Mouse (Mus musculus): ENCODE data around the gene Scube3.

Gene Scube3

DNA sequence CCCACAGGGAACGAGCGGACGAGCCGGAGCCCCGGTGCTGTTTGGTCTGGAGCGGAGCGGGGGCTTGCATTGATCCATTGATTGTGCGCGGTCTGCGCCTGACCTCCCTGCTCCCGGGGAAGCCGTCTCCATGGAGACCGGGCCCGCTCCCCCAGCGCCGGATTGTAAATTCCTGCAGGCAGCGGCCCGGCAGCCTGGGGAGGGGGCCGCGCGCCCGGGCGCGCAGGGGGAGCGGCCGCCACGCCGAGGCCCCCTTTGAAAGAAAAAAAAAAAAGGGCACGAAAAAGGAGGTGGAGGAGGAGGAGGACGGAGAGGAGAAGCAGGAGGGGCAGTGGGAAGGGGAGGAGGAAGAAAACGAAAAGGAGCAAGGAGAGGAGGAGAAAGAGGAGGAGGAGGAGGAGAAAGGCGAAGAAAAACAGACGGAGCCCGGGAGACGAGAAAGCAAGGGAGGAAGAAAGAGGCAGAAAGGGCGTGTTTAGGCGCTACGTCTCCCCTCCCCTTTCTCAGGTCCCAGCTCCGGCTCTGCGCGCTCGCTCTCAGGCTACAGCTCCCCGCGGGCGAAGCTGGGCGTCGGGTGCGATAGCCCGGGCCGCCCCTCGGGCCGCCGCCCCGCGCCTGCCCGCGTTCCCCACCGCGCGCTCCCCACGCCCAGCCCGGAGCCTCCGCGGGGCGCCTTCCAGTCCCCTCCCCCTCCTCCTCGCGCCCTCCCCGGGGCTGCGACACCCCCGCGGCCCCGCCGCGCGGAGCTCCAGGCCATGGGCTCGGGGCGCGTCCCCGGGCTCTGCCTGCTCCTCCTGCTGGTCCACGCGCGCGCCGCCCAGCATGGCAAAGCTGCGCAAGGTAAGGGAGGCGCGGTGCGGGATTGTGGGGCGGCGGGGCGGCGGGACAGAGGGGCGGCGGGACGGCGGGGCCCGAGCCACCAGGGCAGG lies at the start of gene Scube3:
Gene Scube3, plus strand, starts transcription at position 371 of the 929 bp plus-strand sequence.
- no peak; the same call in 1 of the 2 replicates for ATAC-seq (ENCODE audit: insufficient number of reproducible peaks, low FRiP score, low TSS enrichment)

GRCm38 (mm10) chr17:28092297-28092696 lies 49.6 kb upstream of the Scube3 start:
- ATAC-seq (ENCODE audit: insufficient number of reproducible peaks, low FRiP score, low TSS enrichment): no peak

DNA sequence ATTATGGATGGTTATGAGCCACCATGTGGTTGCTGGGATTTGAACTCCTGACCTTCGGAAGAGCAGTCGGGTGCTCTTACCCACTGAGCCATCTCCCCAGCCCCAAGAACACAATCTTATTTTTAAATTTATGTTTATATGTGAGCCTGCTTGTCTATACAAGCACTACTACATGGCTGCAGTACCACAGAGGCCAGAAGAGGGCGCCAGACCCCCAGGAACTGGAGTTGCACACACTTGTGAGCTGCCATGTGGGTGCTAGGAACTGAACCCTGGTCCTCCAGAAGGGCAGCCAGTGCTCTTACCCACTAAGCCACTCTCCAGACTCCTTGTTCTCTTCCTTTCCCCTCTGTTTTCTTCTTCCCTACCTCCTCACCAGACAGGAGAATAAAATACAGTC lies 48.1 kb upstream of the Scube3 start:
- ATAC-seq (ENCODE audit: insufficient number of reproducible peaks, low FRiP score, low TSS enrichment): no peak

DNA sequence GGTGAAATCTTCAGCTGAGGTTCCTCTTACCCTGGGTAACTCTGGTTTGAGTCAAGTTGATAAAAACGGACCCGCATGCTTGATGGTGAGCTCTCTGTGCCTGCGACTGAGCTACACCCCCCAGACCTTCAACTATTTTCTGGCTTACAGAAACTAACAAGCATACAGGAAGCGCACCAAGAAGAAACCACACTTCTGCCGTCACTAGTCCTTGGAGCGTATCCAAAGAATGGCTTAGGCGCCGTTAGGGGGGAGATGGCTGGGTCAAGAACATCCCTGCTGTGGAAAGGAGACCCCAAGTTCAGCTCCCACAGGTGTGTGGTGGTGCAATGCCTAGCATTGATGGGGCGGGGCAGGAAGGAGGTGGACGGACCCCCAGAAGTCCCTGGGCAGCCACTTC lies 45.5 kb upstream of the Scube3 start:
- no peak for ATAC-seq (ENCODE audit: insufficient number of reproducible peaks, low FRiP score, low TSS enrichment)

DNA sequence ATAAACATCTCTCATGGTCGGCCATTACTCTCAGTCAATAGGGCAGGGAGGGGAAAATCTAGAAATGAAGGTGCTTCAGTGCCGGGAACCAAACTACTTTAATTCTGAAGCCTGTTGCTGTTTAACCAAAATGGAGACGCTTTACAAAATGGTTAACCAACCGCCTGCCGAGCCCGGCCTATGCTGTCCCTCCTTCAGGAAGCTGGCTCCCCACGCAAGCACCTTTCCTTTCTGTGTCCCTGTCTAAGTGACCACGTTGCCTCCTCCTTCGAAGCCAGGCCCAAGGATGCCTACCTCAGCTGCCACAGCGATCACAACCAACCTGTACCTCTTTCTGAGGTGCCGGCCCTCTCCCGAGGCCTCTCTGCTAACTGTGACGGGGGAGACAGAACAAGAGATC lies 44.6 kb upstream of the Scube3 start:
- ATAC-seq (ENCODE audit: insufficient number of reproducible peaks, low FRiP score, low TSS enrichment): no peak

DNA sequence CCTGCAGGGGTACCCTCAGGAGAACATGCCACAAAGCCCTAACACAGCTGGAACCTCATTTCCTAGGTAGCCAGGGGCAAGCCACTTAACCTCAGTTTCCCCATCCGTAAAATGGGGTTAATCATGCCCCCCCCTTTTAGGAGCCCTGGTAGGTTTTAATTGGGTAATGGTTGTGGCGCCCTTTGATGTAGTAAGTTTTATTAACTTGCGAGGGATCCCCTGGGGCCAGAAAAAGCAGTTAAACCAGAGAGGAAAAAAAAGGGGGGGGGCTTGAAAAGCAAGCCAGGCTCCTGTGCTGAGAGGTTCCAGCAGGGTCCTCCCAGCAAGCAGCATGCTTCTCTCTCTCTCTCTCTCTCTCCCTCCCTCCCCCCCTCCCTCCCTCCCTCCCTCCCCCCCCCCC lies 42.9 kb upstream of the Scube3 start:
- ATAC-seq (ENCODE audit: insufficient number of reproducible peaks, low FRiP score, low TSS enrichment): no peak

GRCm38 (mm10) chr17:28100669-28101068 lies 41.3 kb upstream of the Scube3 start:
- no peak for ATAC-seq (ENCODE audit: insufficient number of reproducible peaks, low FRiP score, low TSS enrichment)

DNA sequence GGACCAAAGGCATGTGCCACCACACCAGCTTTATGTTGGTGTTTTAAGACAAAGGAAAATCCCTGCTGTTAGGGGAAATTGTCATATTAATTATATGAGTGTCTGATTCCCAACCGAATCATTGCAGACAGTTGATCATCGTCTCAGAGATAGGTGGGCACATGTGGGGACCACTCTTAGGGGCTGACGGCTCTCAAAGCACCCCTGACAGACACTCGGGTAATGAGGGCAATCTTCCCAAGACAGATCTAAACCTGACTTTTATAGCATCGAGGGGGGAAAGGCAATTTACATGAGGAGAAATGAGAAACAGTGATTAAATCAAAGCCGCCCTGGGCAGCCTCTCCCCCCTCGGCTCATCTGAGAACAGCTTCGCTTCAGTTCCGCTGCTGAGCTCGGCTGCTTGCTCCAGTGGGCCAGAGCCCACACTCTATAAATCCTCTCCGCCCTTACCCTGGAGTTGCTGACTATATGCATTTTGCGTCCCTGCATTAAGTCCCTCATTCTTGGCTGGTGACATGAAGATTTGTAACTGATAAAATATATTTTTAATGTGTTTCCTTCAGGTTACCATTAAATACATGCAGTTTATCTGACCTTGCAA lies 40.6 kb upstream of the Scube3 start:
- no peak for ATAC-seq (ENCODE audit: insufficient number of reproducible peaks, low FRiP score, low TSS enrichment)

DNA sequence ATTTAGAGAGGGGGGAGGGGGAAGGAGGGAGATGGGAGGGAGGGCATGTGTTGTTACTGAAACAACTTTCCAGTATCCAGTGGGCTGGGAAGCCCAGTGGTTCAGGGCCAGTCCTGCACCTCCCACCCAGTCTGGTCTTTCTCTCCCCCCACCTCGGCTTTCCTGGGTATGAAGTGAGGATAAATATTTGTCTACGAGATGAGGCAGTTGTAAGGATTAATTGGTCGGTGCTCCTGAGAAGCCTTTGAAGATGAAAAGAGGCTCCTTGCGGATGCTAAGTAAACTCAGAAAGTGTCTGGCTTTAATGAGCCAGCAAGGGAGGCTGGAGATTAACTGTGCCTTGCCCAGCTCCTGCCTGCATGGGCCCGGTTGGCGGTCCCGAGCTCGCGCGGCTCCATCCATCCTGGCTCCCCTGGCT lies 40.0 kb upstream of the Scube3 start:
- no peak for ATAC-seq (ENCODE audit: insufficient number of reproducible peaks, low FRiP score, low TSS enrichment)

DNA sequence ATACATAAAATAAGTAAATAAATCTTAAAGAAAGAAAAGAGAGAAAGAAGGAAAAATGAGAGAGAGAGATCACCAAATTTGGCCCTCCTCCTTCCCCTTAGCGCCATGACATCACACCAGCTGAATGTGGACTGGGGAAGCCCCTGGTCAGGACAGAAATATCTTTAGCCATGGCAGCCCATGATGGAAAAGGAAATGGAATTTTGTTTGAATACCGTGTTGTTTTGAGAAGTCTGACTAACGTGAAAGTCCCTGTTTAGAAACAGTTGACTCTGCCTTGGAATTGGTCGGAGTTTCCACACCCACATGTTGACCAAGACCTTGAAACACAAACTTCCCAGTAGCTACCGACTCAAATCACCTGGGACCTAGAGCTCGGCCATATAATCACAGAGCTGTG lies 37.5 kb upstream of the Scube3 start:
- ATAC-seq (ENCODE audit: insufficient number of reproducible peaks, low FRiP score, low TSS enrichment): no peak

DNA sequence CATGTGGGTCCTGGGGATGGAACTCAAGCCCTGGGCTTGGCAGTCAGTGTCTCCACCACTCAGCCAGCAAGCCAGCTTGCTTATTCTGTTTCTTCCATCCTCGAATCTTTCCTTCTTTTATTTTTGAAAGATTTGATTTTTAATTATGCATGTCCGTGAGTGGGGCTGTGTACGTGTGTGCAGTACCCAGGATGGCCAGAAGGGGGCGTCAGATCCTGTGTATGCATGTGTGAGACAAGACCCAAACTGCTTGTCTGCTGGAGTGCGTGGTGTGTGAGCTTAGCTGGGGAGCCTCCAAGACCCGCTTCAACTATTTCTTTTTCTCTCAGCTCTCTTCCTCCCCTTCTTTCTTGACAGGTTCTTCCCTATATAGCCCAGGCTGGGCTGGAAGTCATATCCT lies 35.6 kb upstream of the Scube3 start:
- no peak for ATAC-seq (ENCODE audit: insufficient number of reproducible peaks, low FRiP score, low TSS enrichment)

GRCm38 (mm10) chr17:28107275-28107674 lies 34.7 kb upstream of the Scube3 start:
- no peak for ATAC-seq (ENCODE audit: insufficient number of reproducible peaks, low FRiP score, low TSS enrichment)

- no peak for ATAC-seq (ENCODE audit: insufficient number of reproducible peaks, low FRiP score, low TSS enrichment)
Observed at GRCm38 (mm10) chr17:28112266-28112665, 29.7 kb upstream of the Scube3 start.

DNA sequence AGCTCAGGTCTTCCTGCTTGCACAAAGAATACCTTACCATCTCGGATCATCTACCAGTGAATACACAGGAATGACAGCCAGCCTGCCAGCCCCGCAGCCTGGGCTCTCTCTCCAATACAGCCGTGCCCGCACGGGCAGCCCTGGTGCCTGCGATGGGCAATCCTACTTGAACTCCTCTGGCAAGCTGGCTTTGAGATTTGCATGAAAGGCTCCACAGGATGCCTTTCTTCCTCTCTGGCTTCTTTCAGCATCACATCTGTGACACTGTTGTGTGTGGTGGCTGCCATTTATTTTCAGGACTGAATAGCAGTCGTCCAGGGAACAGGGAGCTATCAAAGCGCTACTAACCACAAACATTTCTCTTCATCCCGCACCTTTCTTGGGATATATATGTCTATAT lies 25.6 kb upstream of the Scube3 start:
- ATAC-seq (ENCODE audit: insufficient number of reproducible peaks, low FRiP score, low TSS enrichment): no peak

DNA sequence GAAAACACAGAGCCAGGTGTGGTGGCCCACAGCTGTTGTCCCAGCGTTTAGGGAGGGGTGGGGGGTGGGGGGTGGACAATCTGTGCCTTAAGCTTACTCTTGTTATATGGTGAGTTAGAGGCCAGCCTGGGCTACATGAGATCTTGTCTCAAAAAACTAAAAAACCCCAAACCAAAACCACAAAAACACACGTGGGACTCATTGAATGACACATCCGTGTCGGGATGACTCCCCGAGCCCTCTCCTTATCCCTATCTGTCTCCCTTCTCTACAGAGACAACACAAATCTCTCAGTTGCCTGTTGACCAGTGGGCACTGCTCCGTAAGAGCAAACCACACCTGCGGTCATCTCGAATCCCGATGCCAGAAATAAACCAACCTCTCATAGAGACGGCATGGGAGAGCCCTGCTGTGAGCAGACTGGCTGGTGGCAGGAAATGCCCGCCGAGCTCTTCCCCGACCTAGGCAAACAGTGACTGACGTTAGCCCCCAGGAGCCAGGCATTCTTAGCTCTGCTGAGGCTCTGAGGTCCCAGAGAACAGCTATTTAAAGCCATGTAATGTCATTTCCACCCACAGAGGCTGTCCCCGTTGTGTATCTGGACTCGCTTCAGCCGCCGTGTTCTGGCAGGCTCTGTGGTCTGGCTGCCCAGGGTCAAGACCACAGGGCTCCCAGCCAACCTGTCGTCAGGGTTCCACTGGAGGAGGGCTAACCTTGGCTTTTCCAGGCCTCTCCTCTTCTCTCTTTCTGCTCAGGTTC lies 24.3 kb upstream of the Scube3 start:
- ATAC-seq (ENCODE audit: insufficient number of reproducible peaks, low FRiP score, low TSS enrichment): no peak; the same call in 1 of the 2 replicates

GRCm38 (mm10) chr17:28120460-28120859 lies 21.5 kb upstream of the Scube3 start:
- no peak for ATAC-seq (ENCODE audit: insufficient number of reproducible peaks, low FRiP score, low TSS enrichment)

GRCm38 (mm10) chr17:28122949-28123348 lies 19.0 kb upstream of the Scube3 start:
- no peak for ATAC-seq (ENCODE audit: insufficient number of reproducible peaks, low FRiP score, low TSS enrichment)

GRCm38 (mm10) chr17:28123627-28124026 lies 18.3 kb upstream of the Scube3 start:
- ATAC-seq (ENCODE audit: insufficient number of reproducible peaks, low FRiP score, low TSS enrichment): no peak

DNA sequence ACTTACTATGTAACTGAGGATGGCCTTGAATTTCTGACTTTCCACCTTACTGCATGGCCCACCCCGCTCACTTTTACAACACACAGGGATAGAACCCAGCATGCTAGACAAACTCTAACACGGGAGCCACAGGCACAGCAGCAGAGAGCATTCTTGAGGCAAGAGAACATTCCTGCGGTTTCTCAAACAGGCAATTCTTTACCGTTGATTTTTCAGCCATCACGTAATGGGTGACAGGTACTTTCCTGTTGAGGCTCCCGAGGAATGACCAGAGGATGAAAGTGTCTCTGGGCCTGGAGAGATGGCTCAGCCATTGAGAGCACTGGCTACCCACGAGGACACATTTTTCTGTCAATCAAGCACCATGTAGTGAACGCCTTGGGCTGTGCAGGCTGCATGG lies 17.6 kb upstream of the Scube3 start:
- ATAC-seq (ENCODE audit: insufficient number of reproducible peaks, low FRiP score, low TSS enrichment): no peak

DNA sequence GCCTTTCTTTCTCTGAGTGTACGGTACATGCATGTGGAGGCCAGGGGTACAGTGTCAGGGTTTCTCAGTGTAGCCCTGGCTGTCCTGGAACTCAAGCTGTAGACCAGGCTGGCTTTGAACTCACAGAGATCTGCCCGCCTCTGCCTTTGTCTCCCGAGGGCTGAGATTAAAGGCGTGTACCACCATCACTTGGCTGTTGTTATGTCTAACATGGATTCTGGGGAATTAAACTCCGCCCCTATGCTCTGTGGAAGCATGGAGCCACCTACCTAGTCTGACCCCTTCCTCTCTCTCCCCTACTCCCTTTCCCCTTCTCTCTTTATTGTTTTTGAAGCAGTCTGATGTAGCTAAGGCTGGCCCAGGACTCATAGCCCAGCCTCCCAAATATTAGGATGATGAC lies 12.1 kb upstream of the Scube3 start:
- no peak for ATAC-seq (ENCODE audit: insufficient number of reproducible peaks, low FRiP score, low TSS enrichment)
